Comparison of ENCODE assay signal across 21 mouse cellular contexts in genomic region chr4:130848814-130849213, GRCm38 (mm10). TPM values are rescaled to one million over a fixed set of nuclear protein-coding genes. Genes with fewer than 3 reads are reported as not detected.
DNase-seq lines count a peak whose midpoint lies in the region; ATAC-seq and TF ChIP-seq lines count a peak whose summit lies in the region.
"Had no signal": no experiment of that assay in that cellular context is flagged by ENCODE, and none has a peak within 500 bp of the region (broad histone marks: within the 10 kb centered on the region; RNA-seq: fewer than 3 reads in every experiment).

No protein-coding gene starts in this region.

- 66% methylated on average over 14 of the region's 14 CpGs for WGBS in hindbrain, embryonic 14.5 days
- 76% methylated on average over 14 of the region's 14 CpGs for WGBS in hindbrain, embryonic 11.5 days
- WGBS in embryonic facial prominence, embryonic 10.5 days = 84% methylated on average over 14 of the region's 14 CpGs
- WGBS in midbrain, embryonic 16.5 days = 64% methylated on average over 14 of the region's 14 CpGs

- H3K9ac ChIP-seq in hindbrain, embryonic 14.5 days = no peak overlapping the region
- H3K9ac ChIP-seq in hindbrain, embryonic 11.5 days (ENCODE audit: low read depth, low read length) = no peak overlapping the region
- H3K9ac ChIP-seq in midbrain, embryonic 16.5 days (ENCODE audit: low read depth, low read length) = no peak overlapping the region
- H3K9ac ChIP-seq: forebrain, embryonic 13.5 days had no signal

- no peak; the same call in 1 of the 2 replicates for ATAC-seq in hindbrain, embryonic 14.5 days (ENCODE audit: low FRiP score)
- ATAC-seq in hindbrain, embryonic 11.5 days (ENCODE audit: low FRiP score) = no peak
- no peak for ATAC-seq in midbrain, embryonic 16.5 days
- ATAC-seq: CD4-positive, CD25-positive, alpha-beta regulatory T cell, adult 4 months; forebrain, embryonic 13.5 days; inflammation-experienced regulatory T-cells, adult 6 months; intestine, postnatal 0 days had no signal

- peak overlapping the region; percentile 59; the same call in 1 of the 2 replicates for H3K27ac ChIP-seq in hindbrain, embryonic 14.5 days
- no peak overlapping the region for H3K27ac ChIP-seq in hindbrain, embryonic 11.5 days (ENCODE audit: low read depth, low read length)
- 0 out of 2 replicates have a peak overlapping the region, but pooled peaks have one; percentile 19 for H3K27ac ChIP-seq in embryonic facial prominence, embryonic 10.5 days (replicated peaks)
- H3K27ac ChIP-seq in midbrain, embryonic 16.5 days (ENCODE audit: low read length) = peak overlapping the region; percentile 29; the same call in 1 of the 2 replicates
- H3K27ac ChIP-seq: forebrain, embryonic 13.5 days; heart, embryonic 10.5 days had no signal

- no peak for DNase-seq in hindbrain, embryonic 14.5 days (ENCODE audit: low spot score)
- DNase-seq in hindbrain, embryonic 11.5 days (ENCODE audit: low spot score) = no peak
- DNase-seq in brain, embryonic 14.5 days (ENCODE audit: low read depth) = peak; percentile 67
- DNase-seq in embryonic facial prominence, embryonic 10.5 days (ENCODE audit: low spot score) = no peak
- no peak for DNase-seq in embryo, embryonic 10.5 days (ENCODE audit: low spot score)
- DNase-seq in B cell, adult 2 months = no peak
- DNase-seq: adrenal gland, adult 8-10 months; adrenal gland, postnatal 36 days; cerebellum, adult 11 months; cerebellum, adult 8-10 months; cerebellum, postnatal 14 days; heart, adult 18-20 months; heart, postnatal 10 days; heart, postnatal 4 days had no signal

- no peak for TF ChIP-seq CTCF in brain, embryonic 14.5 days (IDR thresholded peaks at IDR 0.05; ENCODE audit: borderline replicate concordance, extremely low read depth, insufficient read depth, insufficient read length)

- H3K27me3 ChIP-seq in hindbrain, embryonic 14.5 days (ENCODE audit: control insufficient read depth, insufficient read depth, low read length) = no peaks in the 10 kb centered on the region
- H3K27me3 ChIP-seq in hindbrain, embryonic 11.5 days (ENCODE audit: control insufficient read depth, insufficient read depth, low read length) = no peaks in the 10 kb centered on the region
- H3K27me3 ChIP-seq in embryonic facial prominence, embryonic 10.5 days (replicated peaks; ENCODE audit: low read depth, poor library complexity, severe bottlenecking) = no peaks in the 10 kb centered on the region
- H3K27me3 ChIP-seq in midbrain, embryonic 16.5 days (ENCODE audit: control insufficient read depth, insufficient read depth, low read depth, low read length) = no peaks in the 10 kb centered on the region

- H3K4me3 ChIP-seq in hindbrain, embryonic 14.5 days (replicated peaks; ENCODE audit: low read length) = no peak overlapping the region
- no peak overlapping the region for H3K4me3 ChIP-seq in hindbrain, embryonic 11.5 days (ENCODE audit: low read depth, low read length)
- H3K4me3 ChIP-seq in embryonic facial prominence, embryonic 10.5 days = no peak overlapping the region
- H3K4me3 ChIP-seq in midbrain, embryonic 16.5 days (ENCODE audit: low read depth, low read length) = no peak overlapping the region
- H3K4me3 ChIP-seq: forebrain, embryonic 13.5 days; heart, embryonic 10.5 days had no signal

- no peak overlapping the region for H3K4me2 ChIP-seq in hindbrain, embryonic 14.5 days (replicated peaks)
- no peak overlapping the region for H3K4me2 ChIP-seq in hindbrain, embryonic 11.5 days (replicated peaks; ENCODE audit: low read depth, low read length)
- H3K4me2 ChIP-seq in midbrain, embryonic 16.5 days (ENCODE audit: low read length) = no peak overlapping the region
- H3K4me2 ChIP-seq: forebrain, embryonic 13.5 days had no signal

- H3K9me3 ChIP-seq in hindbrain, embryonic 14.5 days (ENCODE audit: control insufficient read depth, low read length) = no peaks in the 10 kb centered on the region
- H3K9me3 ChIP-seq in hindbrain, embryonic 11.5 days (ENCODE audit: control insufficient read depth, low read length) = no peaks in the 10 kb centered on the region
- H3K9me3 ChIP-seq in embryonic facial prominence, embryonic 10.5 days = no peaks in the 10 kb centered on the region
- no peaks in the 10 kb centered on the region for H3K9me3 ChIP-seq in midbrain, embryonic 16.5 days (replicated peaks; ENCODE audit: control insufficient read depth, low read length, poor library complexity, severe bottlenecking)
- H3K9me3 ChIP-seq: forebrain, embryonic 13.5 days; G1E; heart, embryonic 10.5 days had no signal

- H3K4me1 ChIP-seq in hindbrain, embryonic 14.5 days (replicated peaks; ENCODE audit: control insufficient read depth, insufficient read depth, low read length) = 0 out of 2 replicates have a peak, but pooled peaks cover 3% of the 10 kb centered on the region
- no peaks in the 10 kb centered on the region for H3K4me1 ChIP-seq in hindbrain, embryonic 11.5 days (replicated peaks; ENCODE audit: control insufficient read depth, insufficient read depth, low read length)
- H3K4me1 ChIP-seq in embryonic facial prominence, embryonic 10.5 days = peaks cover 9% of the 10 kb centered on the region; the same call in 1 of the 2 replicates
- H3K4me1 ChIP-seq in midbrain, embryonic 16.5 days (ENCODE audit: control insufficient read depth, insufficient read depth, low read length) = no peaks in the 10 kb centered on the region
- H3K4me1 ChIP-seq: forebrain, embryonic 13.5 days; heart, embryonic 10.5 days had no signal

- no peaks in the 10 kb centered on the region for H3K36me3 ChIP-seq in hindbrain, embryonic 14.5 days (replicated peaks; ENCODE audit: control insufficient read depth, insufficient read depth)
- H3K36me3 ChIP-seq in hindbrain, embryonic 11.5 days (ENCODE audit: control insufficient read depth, insufficient read depth, low read length) = no peaks in the 10 kb centered on the region
- no peaks in the 10 kb centered on the region for H3K36me3 ChIP-seq in embryonic facial prominence, embryonic 10.5 days (replicated peaks)
- no peaks in the 10 kb centered on the region for H3K36me3 ChIP-seq in midbrain, embryonic 16.5 days (ENCODE audit: control insufficient read depth, insufficient read depth, low read length)
- H3K36me3 ChIP-seq: G1E; heart, embryonic 10.5 days had no signal

- TF ChIP-seq POLR2A in brain, embryonic 14.5 days (IDR thresholded peaks at IDR 0.05; ENCODE audit: borderline replicate concordance, extremely low read depth, insufficient read depth, insufficient read length, poor library complexity, severe bottlenecking) = no peak

RNA-seq across cellular contexts. Expression of gene Sdc3, which starts 56.5 kb away (rescaled TPM):
- polyA plus RNA-seq in hindbrain, embryonic 14.5 days (2014; fragmentation: Nextera tagmentation; extraction: Ambion mirVana) = 110 and 129 TPM in 2 replicates
- 12.0 and 15.2 TPM in 2 replicates for polyA plus RNA-seq in hindbrain, embryonic 11.5 days (2014; fragmentation: Nextera tagmentation; extraction: Ambion mirVana)
- polyA plus RNA-seq in brain, embryonic 14.5 days (2012; rRNA removed) = 137 and 275 TPM in 2 replicates
- polyA plus RNA-seq in embryonic facial prominence, embryonic 10.5 days (2016; fragmentation: Nextera tagmentation; extraction: Ambion mirVana) = 31.9 and 32.8 TPM in 2 replicates
- 188 and 205 TPM in 2 replicates for polyA plus RNA-seq in midbrain, embryonic 16.5 days (2015; fragmentation: Nextera tagmentation; extraction: Ambion mirVana)
